Mouse (Mus musculus) spleen, postnatal 14 days (tissue): Measurements from ENCODE around the gene Higd1a.

Experiments used
- DNase-seq, 2 experiments: peaks; one replicate each; pipeline ENCODE4 v3.0.0; 2021 to 2022; ENCODE audit warnings: low spot score in 2 of 2

Higd1a gene

DNA sequence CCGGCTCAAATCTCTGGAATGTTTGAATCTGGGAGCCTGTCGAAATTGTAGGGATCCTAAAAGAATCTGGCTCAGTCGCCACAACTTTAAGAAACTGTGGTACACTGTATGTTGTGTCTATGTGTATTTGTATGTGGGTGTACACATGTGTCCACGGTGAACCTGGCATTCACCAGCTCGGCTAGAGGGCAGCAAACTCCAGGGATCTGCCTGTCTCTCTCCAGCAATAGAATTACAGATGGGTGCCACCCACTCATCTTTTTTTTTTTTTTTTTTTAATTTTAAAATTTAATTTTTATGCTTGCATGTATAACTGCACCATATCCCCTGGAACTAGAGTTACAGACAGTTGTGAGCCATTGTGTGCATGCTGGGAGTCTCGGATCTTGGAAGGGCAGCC, 23.1 kb upstream of the Higd1a start:
- DNase-seq = no peak

DNA sequence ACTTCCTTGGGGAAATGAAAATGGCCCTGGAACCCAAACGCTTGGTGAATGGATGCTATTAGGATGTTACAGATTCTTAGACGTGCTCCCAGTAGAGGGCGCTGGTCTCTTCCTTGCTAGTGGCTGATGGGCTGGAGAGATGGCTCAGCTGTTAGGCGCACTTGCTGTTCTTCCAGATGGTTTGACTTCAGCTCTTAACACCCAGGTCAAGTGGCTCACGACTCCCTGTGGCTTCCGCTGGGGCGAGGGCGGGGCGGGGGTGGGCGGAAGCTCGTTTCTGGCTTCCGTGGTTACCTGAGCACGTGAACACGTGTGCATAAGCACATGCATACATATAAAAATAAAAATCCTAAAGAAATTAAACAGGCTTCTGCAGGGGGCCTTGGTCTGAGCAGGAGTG, 22.7 kb upstream of the Higd1a start:
- DNase-seq = peak; percentile 36 to 69

DNA sequence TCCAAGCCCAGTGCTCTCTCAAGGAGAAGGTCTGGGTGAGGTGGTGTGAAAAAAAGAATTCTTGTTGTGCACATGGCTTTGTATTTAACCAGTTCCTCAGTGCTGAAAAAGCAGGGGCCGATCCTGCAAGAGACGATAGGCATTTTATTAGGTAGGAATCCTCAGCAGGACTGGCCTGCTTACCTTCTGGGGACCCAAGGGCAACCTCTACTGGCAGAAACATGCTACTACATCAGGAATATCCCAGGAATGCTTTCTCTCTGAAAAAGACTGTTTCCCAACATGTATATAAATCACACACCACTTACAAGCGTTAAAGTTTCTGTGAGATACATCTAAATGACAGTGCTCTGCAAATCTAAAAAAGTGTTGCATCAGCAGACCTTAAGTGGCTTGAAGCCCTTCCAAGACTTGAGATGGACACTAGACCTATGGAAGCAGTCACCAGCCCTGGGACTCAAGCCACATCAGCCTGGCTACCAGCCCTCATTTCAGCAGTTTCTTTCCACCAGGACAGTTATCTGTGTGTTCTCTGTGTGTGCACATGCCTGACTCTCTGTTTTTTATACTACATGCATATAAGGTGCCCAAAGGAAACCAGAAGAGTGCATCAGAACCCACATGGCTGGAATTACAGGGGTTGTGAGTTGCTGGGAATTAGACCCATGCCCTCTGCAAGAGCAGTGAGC, 19.0 kb upstream of the Higd1a start:
- no peak for DNase-seq

DNA sequence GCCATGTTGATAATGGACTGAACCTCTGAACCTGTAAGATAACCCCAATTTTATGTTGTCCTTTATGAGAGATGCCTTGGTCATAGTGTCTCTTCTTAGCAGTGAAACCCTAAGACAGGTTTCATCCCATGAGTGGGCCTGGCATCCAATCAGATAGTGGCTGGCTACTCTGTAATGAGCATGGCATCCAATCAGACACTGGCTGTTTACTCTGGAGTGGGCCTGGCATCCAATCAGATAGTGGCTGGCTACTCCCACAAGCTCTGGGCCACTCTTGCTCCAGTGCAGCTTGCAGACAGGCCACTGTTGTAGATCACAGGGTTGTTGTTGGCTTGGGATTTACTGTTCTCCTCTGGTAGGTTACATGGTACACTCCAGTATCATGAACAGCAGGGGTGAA, 15.4 kb upstream of the Higd1a start:
- no peak for DNase-seq

DNA sequence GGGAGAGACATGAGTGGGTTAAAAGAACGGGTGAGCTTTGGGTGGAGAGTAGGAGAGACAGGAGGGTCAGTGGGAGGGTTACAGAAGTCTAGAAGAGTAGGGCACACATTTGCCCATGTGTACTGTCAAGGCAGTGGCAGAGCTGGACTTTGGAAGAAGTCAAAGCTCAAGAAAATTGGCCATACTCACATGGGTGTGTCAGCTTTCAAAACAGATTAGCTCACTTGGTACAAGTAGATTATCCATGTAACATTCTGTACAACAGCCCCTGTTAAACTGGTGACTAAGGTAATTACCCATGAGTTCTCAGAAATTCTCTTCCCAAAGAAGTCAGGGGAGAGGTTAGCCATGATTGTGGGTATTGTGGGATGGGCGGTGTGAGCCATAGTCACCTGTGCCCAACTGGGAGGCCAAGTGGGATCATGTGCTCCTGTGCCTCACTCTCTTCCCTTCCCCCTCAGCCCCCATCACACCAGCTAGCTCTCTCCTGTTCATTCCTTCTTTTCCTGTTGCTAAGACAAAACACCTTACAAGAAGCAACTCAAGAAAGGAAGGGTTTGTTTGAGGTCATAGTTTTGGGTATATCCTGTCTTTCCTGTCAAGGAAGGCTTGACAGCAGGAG, 14.0 kb upstream of the Higd1a start:
- no peak for DNase-seq

DNA sequence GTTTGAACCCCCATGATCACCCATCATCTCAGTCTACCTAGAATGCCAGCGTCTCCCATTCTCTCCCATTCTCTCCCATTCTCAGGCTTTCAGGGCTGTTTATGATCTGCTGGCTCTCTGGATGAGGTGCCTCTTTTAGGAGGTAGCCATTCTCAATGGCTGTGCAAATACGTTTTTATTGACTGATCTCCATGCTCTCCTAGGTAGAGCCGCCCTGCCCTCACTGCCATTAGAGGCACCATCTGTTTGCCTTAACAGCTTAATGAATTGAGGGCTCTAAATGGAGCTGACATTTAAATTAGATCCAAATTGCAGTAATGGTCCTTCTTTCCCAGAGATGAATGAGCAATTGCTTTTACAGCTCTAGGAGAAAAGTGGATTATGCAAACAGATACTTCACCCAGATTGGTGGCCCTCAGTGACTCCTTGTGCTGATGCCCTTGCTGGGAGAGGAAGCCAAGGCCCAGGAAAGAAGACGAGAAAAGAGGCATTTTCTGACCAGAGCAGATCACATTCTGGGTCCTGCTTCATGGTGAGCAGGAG, 11.9 kb upstream of the Higd1a start:
- no peak for DNase-seq

DNA sequence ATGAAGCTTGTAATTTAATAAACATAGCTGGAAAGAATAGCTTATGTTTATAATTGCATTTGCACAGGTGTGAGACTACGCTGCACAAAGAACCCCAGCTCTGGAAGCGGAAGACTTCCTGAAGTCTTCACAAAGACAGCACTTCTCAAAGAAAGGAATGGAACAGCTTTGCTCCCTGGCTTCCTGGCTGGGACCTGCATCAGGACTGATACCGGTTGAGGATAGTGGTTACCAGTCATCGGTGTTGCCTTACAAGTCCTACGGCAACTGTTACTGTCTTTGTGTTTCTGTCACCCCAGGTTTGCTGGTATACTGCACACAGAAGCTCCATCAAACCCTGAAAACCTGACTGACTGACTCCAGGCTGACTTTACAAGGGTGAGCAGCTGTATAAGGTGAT, 11.3 kb upstream of the Higd1a start:
- DNase-seq = no peak

DNA sequence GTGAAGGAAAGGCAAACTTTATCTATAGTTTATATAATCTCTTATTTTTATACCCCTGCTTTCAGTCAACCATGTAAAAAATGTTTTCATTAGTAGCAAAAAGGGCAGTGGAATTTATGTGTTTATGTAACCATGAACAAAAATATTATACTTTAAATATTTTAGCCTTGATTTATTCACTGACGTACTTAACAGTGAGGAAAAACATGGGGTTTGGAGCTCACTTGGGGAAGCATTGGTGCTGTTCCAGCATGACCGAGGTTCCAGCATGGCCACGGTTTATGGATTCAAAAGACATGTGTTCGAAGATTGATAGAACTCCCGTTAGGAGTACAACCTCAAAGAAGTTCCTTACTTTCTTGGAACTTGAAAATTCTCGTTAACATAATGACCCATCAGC, 10.1 kb upstream of the Higd1a start:
- no peak for DNase-seq

DNA sequence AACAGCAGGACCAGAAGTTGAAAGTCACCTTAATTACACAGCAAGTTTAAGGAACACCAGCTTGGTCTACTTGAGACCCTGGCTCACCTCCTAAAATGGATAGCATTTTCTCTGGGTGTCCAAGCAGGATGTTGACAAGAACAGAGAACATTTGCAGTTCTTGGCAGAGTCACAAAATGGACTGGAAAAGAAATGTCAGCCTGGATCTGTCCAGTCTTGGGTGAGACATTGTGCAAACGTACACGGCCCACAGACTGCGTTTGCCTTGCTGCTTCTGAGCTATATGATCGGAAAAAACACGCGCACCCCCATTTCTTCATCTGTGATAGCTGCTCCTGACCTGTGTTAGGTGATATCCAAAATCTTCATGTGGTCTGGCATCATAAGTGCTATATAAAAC, 9.5 kb upstream of the Higd1a start:
- DNase-seq = no peak

DNA sequence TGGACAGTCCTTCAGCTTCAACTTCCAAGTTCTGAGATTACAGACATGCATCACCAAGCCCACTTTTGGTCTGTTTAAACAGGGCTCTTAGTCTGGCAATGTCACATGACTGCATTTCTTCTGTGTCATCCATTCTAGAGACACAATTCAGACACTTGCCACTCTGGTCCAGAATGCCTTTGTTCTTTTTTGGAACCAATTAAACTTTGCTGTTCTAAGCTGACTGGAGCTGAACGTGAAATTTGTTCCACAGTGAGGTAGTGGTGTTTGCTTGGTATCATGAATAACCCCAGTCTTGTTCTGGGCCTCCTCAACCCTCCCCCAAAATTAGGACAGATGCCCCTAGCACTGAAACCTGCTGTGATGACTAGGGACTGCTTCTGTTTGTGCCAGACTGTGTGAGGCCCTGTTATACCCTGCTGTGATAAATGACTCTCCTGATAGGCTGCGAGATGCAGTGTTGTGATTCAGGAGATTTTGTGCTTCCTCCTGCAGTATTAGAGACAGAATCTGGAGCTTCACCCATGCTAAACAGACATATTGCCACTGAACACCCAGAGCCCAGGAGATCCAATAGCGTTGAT, 7.4 kb upstream of the Higd1a start:
- no peak for DNase-seq

DNA sequence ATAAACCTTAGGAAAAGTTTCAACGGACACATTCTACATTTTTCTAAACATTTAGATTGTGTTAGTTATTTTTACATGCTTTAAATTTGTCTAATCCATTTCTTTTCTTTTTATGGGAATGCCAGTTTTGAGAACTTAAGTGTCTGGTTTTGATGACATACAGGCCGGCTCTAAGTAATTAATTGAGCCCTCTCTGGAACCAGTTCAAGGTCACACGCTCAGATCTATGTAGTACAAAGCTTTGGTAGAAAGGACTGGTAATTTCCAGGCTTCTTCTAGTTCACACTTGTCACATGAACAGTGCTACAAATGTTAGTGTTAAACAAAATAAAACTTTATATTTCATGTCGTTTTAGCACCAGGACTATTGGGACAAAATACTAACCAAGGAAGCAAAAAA, 6.7 kb upstream of the Higd1a start:
- no peak for DNase-seq

DNA sequence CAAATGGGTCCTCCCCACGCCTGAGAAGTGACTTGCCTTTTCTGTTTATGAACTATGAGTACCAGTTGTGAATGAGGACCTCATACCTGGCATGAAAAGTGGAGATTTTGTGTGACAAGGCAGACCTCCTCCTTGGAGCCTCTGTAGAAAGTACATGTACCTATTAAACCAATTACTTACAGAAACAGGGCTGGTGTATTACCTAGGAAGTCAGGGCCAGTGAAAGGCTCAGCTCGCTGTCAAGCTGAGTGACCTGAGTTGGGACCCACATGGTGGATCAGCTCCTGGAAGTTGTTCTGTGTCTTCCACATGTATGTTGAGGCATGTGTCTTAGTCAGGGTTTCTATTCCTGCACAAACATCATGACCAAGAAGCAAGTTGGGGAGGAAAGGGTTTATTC, 2.8 kb upstream of the Higd1a start:
- DNase-seq = no peak

DNA sequence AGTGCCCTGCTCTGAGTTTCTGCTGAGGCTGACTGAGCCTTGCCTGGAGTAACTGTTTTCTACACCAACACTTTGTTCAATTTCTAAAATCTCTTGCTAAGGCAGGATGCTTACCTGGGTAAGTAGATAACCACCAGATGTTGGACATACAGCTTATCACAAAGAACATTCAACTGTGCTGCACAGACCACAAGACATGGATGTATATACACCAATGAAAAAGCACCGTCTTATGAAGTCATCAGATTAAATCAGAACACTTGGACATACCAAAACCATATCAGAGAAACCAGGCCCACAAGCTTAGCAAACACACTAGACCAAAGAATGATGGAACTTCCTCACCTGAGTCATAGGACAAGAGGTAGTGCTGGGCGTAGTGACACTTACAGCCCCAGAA, 1.2 kb upstream of the Higd1a start:
- DNase-seq = no peak

DNA sequence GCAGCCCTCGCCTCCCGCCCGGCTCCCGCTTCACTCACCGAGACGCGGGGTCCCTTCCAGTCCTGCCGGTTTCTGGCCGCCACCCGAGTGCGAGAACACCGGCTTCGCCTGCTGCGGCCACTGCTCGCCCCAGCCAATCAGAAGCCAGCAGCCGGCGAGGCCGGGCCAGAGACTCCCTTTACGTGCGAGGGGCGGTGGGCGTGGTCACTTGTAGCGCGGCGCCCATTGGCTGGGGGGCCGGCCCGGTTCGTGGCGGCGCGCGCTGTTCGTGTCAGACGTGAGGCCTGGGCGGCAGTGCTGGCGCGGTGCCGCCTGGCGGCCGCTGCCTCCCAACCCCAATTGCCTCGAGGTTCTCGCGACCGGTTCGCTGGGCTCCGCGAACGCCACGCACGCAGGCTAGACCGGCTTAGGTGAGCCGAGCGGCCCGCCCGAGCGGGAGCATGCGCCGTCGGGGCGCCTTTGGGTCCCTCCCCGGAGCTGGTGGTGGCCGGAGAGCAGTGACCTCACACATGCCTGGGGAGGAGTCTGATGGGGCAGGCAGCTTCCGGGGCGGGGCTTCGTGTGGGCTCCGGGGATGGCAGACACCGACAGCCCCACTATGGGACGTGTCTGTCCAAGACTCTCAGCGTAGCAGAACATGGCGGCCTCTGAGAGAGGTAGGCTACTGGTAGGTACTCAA, 549 bp downstream of the Higd1a start:
- peak; percentile 96 to 98 for DNase-seq

DNA sequence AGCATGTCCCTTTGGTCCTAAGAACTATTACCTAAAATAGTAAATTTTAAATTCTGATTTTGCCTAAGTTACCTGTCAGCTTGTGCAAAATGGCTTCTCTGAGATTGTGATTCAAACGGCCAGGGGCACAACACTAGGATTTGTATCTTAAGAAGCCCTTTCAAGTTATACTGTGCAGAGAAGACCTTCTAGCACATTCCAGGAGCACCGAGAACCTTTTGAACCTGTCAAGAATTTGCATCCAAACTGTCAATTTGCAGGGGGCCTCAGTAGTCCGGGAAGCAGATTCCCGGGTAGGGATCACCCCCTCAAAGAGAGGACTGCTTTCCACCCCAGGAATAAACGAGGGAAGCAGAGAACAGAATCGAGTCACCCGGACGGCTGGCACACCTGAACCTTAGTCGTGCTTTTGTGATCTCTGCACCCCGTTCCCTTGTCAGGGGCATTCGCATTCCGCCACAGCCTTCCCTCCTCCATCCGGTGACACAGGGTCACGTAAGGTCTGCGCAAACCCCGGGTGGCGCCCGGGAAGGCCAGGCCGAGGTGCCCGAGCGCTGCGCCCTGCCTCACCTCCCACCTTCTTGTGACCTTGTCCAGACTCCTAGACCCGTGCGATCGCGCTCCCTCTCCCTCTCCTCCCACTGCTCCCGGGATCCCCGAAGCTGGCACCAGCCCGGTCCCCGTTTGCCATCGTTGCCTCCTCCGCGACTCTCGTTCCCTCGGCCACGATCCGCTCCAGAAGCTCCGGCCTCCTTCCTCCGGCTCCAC, 1.3 kb downstream of the Higd1a start:
- no peak for DNase-seq

DNA sequence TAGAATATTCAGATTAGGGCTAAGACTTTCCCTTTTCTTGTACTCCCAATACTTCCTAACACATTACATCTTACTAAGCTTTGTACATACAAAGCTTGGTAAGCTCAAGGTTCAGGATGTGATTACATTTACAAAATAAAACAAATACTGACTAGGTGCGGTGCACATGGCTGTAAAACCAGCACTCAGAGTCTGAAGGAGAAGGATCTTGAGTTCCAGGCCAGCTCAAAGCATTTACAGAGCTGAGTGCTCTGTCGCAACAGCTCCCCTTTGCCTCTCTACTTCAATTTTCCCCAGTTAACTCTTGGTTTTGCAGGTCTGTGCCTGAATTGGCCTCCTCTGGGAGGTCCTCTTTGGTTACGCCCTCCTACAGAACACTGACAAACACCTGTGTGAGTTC, 3.9 kb downstream of the Higd1a start:
- DNase-seq = no peak

DNA sequence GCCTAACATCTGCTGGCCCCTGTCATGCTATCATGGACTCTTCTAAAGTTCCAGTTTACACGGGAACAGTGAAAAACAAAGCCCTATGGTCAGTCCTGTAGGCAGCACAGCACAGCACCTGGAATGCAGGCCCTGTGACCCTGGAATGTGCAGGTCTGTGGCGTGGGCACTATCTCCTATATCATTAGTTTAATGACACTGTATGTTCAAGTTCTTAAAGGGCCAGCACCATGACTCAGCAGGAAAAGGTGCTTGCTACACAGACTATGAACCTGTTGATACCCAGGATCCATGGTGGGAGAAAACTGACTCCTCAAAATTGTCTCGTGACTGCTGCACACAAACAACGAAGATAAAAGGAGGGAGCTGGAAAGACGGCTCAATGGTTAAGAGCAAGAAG, 10.3 kb downstream of the Higd1a start:
- no peak for DNase-seq

DNA sequence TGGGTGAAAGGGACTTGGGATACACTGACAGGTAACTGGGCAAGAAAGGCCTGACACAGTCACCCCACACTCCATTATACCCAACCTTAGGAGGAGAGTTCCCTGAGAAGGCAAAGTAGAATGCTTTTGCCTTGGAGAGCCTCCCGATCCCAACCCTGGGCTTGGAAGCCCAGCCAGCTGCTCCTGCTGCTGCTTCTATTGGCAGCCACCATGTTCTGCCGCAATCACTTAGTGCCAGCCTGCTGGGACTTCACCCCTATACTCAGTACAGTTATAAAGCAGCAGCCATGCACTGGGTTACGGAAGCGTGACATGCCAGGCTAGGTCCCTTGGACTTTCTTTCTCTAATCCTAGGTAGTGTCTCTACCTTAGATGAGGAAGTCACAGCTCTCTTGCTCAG, 11.0 kb downstream of the Higd1a start:
- no peak for DNase-seq

DNA sequence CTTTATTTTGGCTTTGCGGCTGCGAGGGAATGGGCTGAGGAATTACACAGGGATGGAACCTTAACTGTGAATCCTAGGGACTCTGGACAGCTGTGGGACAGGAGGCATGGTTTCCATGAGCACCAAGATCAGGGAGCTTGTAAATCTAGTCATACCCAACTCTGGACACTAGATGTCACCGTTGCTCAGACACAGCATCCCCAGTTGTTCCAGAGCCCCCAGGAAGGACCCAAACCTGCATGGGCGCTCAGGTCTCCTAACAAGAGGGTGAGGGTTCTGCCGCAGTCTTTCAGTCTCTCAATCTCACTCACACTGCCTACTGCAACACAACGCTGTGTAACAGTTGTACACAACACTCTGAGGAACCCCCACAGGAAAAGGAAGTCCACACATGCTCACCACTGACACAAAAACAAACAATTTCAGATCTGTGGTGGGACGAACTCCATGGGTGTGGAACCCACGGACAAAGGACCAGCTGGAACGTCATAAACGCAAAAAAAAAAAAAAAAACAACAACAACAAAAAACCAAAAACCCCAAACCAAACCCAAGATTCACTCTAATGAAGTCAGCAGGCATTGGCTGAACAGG, 11.5 kb downstream of the Higd1a start:
- DNase-seq = no peak

DNA sequence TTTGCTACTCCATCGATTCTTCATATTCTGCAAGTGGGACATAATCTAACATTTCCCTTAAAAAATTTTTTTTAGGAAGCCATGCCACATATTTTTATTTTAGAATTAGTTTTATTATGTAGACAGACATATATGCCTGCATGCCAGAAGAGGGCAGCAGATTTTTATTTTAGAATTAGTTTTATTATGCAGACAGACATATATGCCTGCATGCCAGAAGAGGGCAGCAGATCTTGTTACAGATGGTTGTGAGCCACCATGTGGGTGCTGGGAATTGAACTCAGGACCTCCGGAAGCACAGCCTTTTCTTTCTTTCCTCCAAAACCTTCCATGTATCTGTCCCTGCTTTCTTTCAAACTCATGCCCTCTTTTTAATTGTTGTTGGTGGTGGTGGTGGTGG, 15.2 kb downstream of the Higd1a start:
- no peak for DNase-seq

DNA sequence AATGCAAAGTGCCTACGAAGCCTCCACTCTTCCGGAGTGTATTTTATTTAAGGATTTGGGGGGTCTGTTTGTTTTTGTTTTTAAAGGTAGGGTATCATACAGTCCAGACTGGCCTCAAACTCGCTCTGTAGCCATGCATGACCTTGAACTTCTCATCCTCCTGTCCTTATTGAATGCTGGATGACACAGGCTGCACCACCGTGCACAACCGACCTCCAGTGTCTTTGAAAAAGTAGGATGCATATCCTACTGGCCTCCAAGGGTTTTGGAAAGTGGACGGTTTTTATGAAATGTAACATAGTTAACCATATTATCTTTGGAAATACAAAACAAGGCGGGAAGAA, 18.6 kb downstream of the Higd1a start:
- DNase-seq = no peak
